Mouse (Mus musculus) frontal cortex, postnatal 25 days (tissue): ENCODE results near the gene Dync1li1.

Source experiments
- DNase-seq, 2 experiments: peaks; one replicate each; pipeline ENCODE4 v3.0.0; 2022; ENCODE audit warnings: low spot score in 2 of 2

Dync1li1 gene

GRCm38 (mm10) chr9:114767507-114767906, 78.9 kb downstream of the Dync1li1 start:
- DNase-seq: no peak

GRCm38 (mm10) chr9:114768066-114768465, 79.5 kb downstream of the Dync1li1 start:
- DNase-seq: no peak

DNA sequence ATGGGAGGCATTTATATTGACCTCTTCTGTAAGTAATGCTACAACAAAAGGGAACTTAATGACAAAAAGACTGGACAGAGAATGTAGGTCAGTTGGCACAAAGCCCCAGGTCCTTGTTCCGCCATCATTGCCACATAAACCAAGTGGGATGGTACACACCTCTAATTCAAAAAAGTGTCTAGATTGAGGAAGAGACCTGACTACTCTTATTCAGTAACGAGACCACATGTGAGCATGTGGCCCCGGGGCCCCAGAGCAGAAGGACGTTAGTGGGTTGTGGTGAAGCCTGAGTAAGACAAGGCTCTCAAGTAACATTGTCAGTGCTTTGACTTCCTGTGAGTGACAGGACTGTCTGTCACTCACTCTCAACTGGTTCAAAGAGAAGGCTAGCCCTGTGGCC, 81.6 kb downstream of the Dync1li1 start:
- DNase-seq: no peak

- DNase-seq: no peak
Observed at GRCm38 (mm10) chr9:114771565-114771964, 83.0 kb downstream of the Dync1li1 start.
